Mouse (Mus musculus) urinary bladder, adult 18-20 months (tissue): ENCODE results near the gene Hsp90aa1.
"Not testable (repeated sequence)": the region's sequence is repeated elsewhere in the genome, so short reads cannot be mapped to it uniquely, and the experiment has no call there.

Experiments
- DNase-seq, 2 experiments: peaks; one replicate each; pipeline ENCODE4 v3.0.0; 2022; ENCODE audit warnings: low spot score in 2 of 2, mixed read lengths in 2 of 2

The Hsp90aa1 gene

GRCm38 (mm10) chr12:110702556-110702955 lies at the start of gene Hsp90aa1:
Gene Hsp90aa1 (minus strand): TSS chr12:110702728.
- no peak for DNase-seq

GRCm38 (mm10) chr12:110750770-110751439 lies 48.4 kb upstream of the Hsp90aa1 start:
- DNase-seq: no peak

GRCm38 (mm10) chr12:110738158-110738921 lies 35.8 kb upstream of the Hsp90aa1 start:
- DNase-seq: peak; percentile 3 to 45

- DNase-seq: peak; percentile 98 to 99
These were observed 34.9 kb upstream of the Hsp90aa1 start, which contains the start of gene Wdr20 for GRCm38 (mm10) chr12:110737170-110738157. Gene Wdr20 (plus strand): TSS chr12:110737944.

GRCm38 (mm10) chr12:110736641-110737040 lies 34.1 kb upstream of the Hsp90aa1 start:
- DNase-seq: peak in 1 of 2 experiments; percentile 13

GRCm38 (mm10) chr12:110733254-110733653 lies 30.7 kb upstream of the Hsp90aa1 start:
- DNase-seq: not testable (repeated sequence)

- DNase-seq: no peak
These were observed 23.9 kb upstream of the Hsp90aa1 start for GRCm38 (mm10) chr12:110726428-110726827.

GRCm38 (mm10) chr12:110725489-110725888 lies 23.0 kb upstream of the Hsp90aa1 start:
- no peak for DNase-seq

GRCm38 (mm10) chr12:110725051-110725450 lies 22.5 kb upstream of the Hsp90aa1 start:
- no peak for DNase-seq

GRCm38 (mm10) chr12:110716004-110716403 lies 13.5 kb upstream of the Hsp90aa1 start:
- no peak for DNase-seq

GRCm38 (mm10) chr12:110714215-110714614 lies 11.7 kb upstream of the Hsp90aa1 start:
- DNase-seq: no peak

GRCm38 (mm10) chr12:110713784-110714183 lies 11.3 kb upstream of the Hsp90aa1 start:
- DNase-seq: no peak

- no peak for DNase-seq
These were observed 8.7 kb upstream of the Hsp90aa1 start for GRCm38 (mm10) chr12:110711270-110711669.

- DNase-seq: no peak
These were observed 4.9 kb upstream of the Hsp90aa1 start for GRCm38 (mm10) chr12:110707451-110707850.

- peak; percentile 15 to 23 for DNase-seq
These were observed 4.1 kb upstream of the Hsp90aa1 start for GRCm38 (mm10) chr12:110706337-110707231.

GRCm38 (mm10) chr12:110705419-110705818 lies 2.9 kb upstream of the Hsp90aa1 start:
- DNase-seq: not testable (repeated sequence)

- no peak for DNase-seq
These were observed 1.2 kb upstream of the Hsp90aa1 start for GRCm38 (mm10) chr12:110703682-110704081.

GRCm38 (mm10) chr12:110703008-110703471 lies 512 bp upstream of the Hsp90aa1 start:
- peak; percentile 76 to 83 for DNase-seq

GRCm38 (mm10) chr12:110701363-110701762 lies 1.2 kb downstream of the Hsp90aa1 start:
- not testable (repeated sequence) for DNase-seq

- DNase-seq: no peak
These were observed 1.8 kb downstream of the Hsp90aa1 start for GRCm38 (mm10) chr12:110700730-110701129.
